Comparison of ENCODE assay signal across 27 mouse cellular contexts in genomic region chr3:59456938-59457337, GRCm38 (mm10).
A peak's percentile ranks its signal among the peaks of the same experiment; 100 is the strongest.
DNase-seq lines count a peak whose midpoint lies in the region; ATAC-seq lines count a peak whose summit lies in the region.
"Had no signal": no experiment of that assay in that cellular context is flagged by ENCODE, and none has a peak within 500 bp of the region (broad histone marks: within the 10 kb centered on the region; RNA-seq: fewer than 3 reads in every experiment).

No protein-coding gene starts in this region.

- H3K36me3 ChIP-seq in lung, embryonic 15.5 days = no peaks in the 10 kb centered on the region
- H3K36me3 ChIP-seq in intestine, embryonic 16.5 days (ENCODE audit: control insufficient read depth, insufficient read depth, low read length) = no peaks in the 10 kb centered on the region
- H3K36me3 ChIP-seq in stomach, embryonic 15.5 days = no peaks in the 10 kb centered on the region
- H3K36me3 ChIP-seq in midbrain, embryonic 14.5 days (ENCODE audit: control insufficient read depth, insufficient read depth, low read length) = no peaks in the 10 kb centered on the region
- H3K36me3 ChIP-seq: embryonic facial prominence, embryonic 10.5 days; embryonic facial prominence, embryonic 13.5 days; heart, embryonic 10.5 days; heart, embryonic 13.5 days had no signal

- H3K4me3 ChIP-seq in lung, embryonic 15.5 days = no peak overlapping the region
- H3K4me3 ChIP-seq in intestine, embryonic 16.5 days (ENCODE audit: low read length) = no peak overlapping the region
- no peak overlapping the region for H3K4me3 ChIP-seq in stomach, embryonic 15.5 days (replicated peaks)
- H3K4me3 ChIP-seq in midbrain, embryonic 14.5 days (replicated peaks; ENCODE audit: low read depth, low read length) = no peak overlapping the region
- H3K4me3 ChIP-seq: embryonic facial prominence, embryonic 10.5 days; embryonic facial prominence, embryonic 13.5 days; erythroblast, embryonic 14.5 days; forebrain, embryonic 13.5 days; heart, adult 2 months; heart, embryonic 10.5 days; heart, embryonic 13.5 days had no signal

- peak; percentile 31; the same call in 1 of the 2 replicates for ATAC-seq in lung, embryonic 15.5 days (ENCODE audit: borderline replicate concordance, extremely low read depth, low FRiP score, low TSS enrichment)
- ATAC-seq in intestine, embryonic 16.5 days = peak; percentile 60; the same call in 1 of the 2 replicates
- no peak for ATAC-seq in stomach, embryonic 15.5 days (ENCODE audit: insufficient read depth, low FRiP score, low read depth)
- ATAC-seq in midbrain, embryonic 14.5 days (ENCODE audit: low FRiP score, low TSS enrichment) = no peak
- ATAC-seq: CD4-positive, CD25-positive, alpha-beta regulatory T cell, adult 4 months; forebrain, embryonic 13.5 days; forebrain, embryonic 16.5 days had no signal

- no peaks in the 10 kb centered on the region for H3K27me3 ChIP-seq in lung, embryonic 15.5 days
- H3K27me3 ChIP-seq in intestine, embryonic 16.5 days (replicated peaks; ENCODE audit: control insufficient read depth, insufficient read depth, low read length) = no peaks in the 10 kb centered on the region
- H3K27me3 ChIP-seq in stomach, embryonic 15.5 days (replicated peaks) = no peaks in the 10 kb centered on the region
- H3K27me3 ChIP-seq in midbrain, embryonic 14.5 days (ENCODE audit: control insufficient read depth, insufficient read depth, low read length) = no peaks in the 10 kb centered on the region
- H3K27me3 ChIP-seq: embryonic facial prominence, embryonic 13.5 days; forebrain, embryonic 13.5 days; heart, embryonic 13.5 days had no signal

- no peak overlapping the region for H3K9ac ChIP-seq in lung, embryonic 15.5 days
- no peak overlapping the region for H3K9ac ChIP-seq in intestine, embryonic 16.5 days (ENCODE audit: low read depth, low read length)
- H3K9ac ChIP-seq in stomach, embryonic 15.5 days = no peak overlapping the region
- H3K9ac ChIP-seq in midbrain, embryonic 14.5 days (replicated peaks; ENCODE audit: low read length) = no peak overlapping the region
- H3K9ac ChIP-seq: embryonic facial prominence, embryonic 13.5 days; forebrain, embryonic 13.5 days; heart, embryonic 13.5 days; hindbrain, embryonic 14.5 days had no signal

- 58% methylated on average over 1 of the region's 1 CpGs for WGBS in lung, embryonic 15.5 days
- WGBS in intestine, embryonic 16.5 days = 78% methylated on average over 1 of the region's 1 CpGs
- 76% methylated on average over 1 of the region's 1 CpGs for WGBS in stomach, embryonic 15.5 days
- WGBS in midbrain, embryonic 14.5 days = 90% methylated on average over 1 of the region's 1 CpGs

- H3K9me3 ChIP-seq in lung, embryonic 15.5 days = no peaks in the 10 kb centered on the region
- H3K9me3 ChIP-seq in intestine, embryonic 16.5 days (ENCODE audit: control insufficient read depth, low read length) = no peaks in the 10 kb centered on the region
- no peaks in the 10 kb centered on the region for H3K9me3 ChIP-seq in stomach, embryonic 15.5 days
- no peaks in the 10 kb centered on the region for H3K9me3 ChIP-seq in midbrain, embryonic 14.5 days (ENCODE audit: control insufficient read depth, low read length)
- H3K9me3 ChIP-seq: embryonic facial prominence, embryonic 10.5 days; embryonic facial prominence, embryonic 13.5 days; forebrain, embryonic 13.5 days; heart, embryonic 10.5 days; heart, embryonic 13.5 days had no signal

- DNase-seq in lung, adult 18-20 months = no peak
- DNase-seq in cerebellum, postnatal 4 days (ENCODE audit: low spot score in 2 of 2) = no peak
- no peak for DNase-seq in midbrain, embryonic 14.5 days
- DNase-seq: adrenal gland, adult 2 months; adrenal gland, postnatal 14 days; cerebellum, adult 11 months; cerebellum, adult 2 months; cerebellum, adult 9-11 months; cerebellum, postnatal 25 days; embryo, embryonic 11 days; gastrocnemius, postnatal 10 days; gastrocnemius, postnatal 36 days; heart, adult 2 months; heart, postnatal 14 days; heart, postnatal 4 days had no signal

- H3K27ac ChIP-seq in lung, embryonic 15.5 days = peak overlapping the region; percentile 50; the same call in 1 of the 2 replicates
- H3K27ac ChIP-seq in intestine, embryonic 16.5 days (ENCODE audit: low read length) = peak overlapping the region; percentile 7; the same call in 1 of the 2 replicates
- peak overlapping the region; percentile 44; the same call in 1 of the 2 replicates for H3K27ac ChIP-seq in stomach, embryonic 15.5 days
- H3K27ac ChIP-seq in midbrain, embryonic 14.5 days (replicated peaks; ENCODE audit: low read depth, low read length) = no peak overlapping the region
- H3K27ac ChIP-seq: embryonic facial prominence, embryonic 10.5 days; embryonic facial prominence, embryonic 13.5 days; forebrain, embryonic 13.5 days; heart, adult 2 months; heart, embryonic 10.5 days; heart, embryonic 13.5 days; hindbrain, embryonic 14.5 days had no signal

- no peaks in the 10 kb centered on the region for H3K4me1 ChIP-seq in lung, embryonic 15.5 days
- H3K4me1 ChIP-seq in intestine, embryonic 16.5 days (ENCODE audit: control insufficient read depth, insufficient read depth, low read length) = no peaks in the 10 kb centered on the region
- H3K4me1 ChIP-seq in stomach, embryonic 15.5 days = no peaks in the 10 kb centered on the region
- H3K4me1 ChIP-seq in midbrain, embryonic 14.5 days (ENCODE audit: control insufficient read depth, insufficient read depth, low read length) = no peaks in the 10 kb centered on the region
- H3K4me1 ChIP-seq: embryonic facial prominence, embryonic 10.5 days; forebrain, embryonic 13.5 days; heart, embryonic 10.5 days; heart, embryonic 13.5 days had no signal

- no peak overlapping the region for H3K4me2 ChIP-seq in lung, embryonic 15.5 days
- no peak overlapping the region for H3K4me2 ChIP-seq in intestine, embryonic 16.5 days (ENCODE audit: low read depth, low read length)
- H3K4me2 ChIP-seq in stomach, embryonic 15.5 days = no peak overlapping the region
- no peak overlapping the region for H3K4me2 ChIP-seq in midbrain, embryonic 14.5 days (ENCODE audit: low read length)
- H3K4me2 ChIP-seq: embryonic facial prominence, embryonic 13.5 days; forebrain, embryonic 13.5 days; heart, embryonic 13.5 days; hindbrain, embryonic 14.5 days had no signal

Comparison
In these comparisons a context has a peak if more than half of its experiments do, and no peak if none do; other contexts are left out.
1. ATAC-seq: peak in lung, embryonic 15.5 days (single experiment) and intestine, embryonic 16.5 days (single experiment); none in stomach, embryonic 15.5 days (single experiment) and midbrain, embryonic 14.5 days (single experiment).